Mouse (Mus musculus) stomach, postnatal 0 days (tissue): ENCODE data around the gene Grid1.

ENCODE experiments used
- CTCF ChIP-seq: IDR thresholded peaks from 2 replicates; pipeline ENCODE4 v1.5.1; 2016; ENCODE audit warnings: antibody characterized with exemption, low read depth, mild to moderate bottlenecking, moderate library complexity
- EP300 ChIP-seq: optimal IDR thresholded peaks from 2 replicates; pipeline ENCODE3; 2016; ENCODE audit warnings: antibody characterized with exemption

GRCm38 (mm10) chr14:34773681-34774080 is 46.2 kb upstream of the Grid1 start:
- TF ChIP-seq CTCF (no peak), EP300 (no peak)
